Mouse (Mus musculus) cerebellum, postnatal 25 days (tissue): Measurements from ENCODE around the gene Ip6k1.
A peak's percentile ranks its signal among the peaks of the same experiment; 100 is the strongest.
"Not testable (repeated sequence)": the region's sequence is repeated elsewhere in the genome, so short reads cannot be mapped to it uniquely, and the experiment has no call there.

Experiments
- DNase-seq, 2 experiments: peaks; one replicate each; pipeline ENCODE4 v3.0.0; 2021; ENCODE audit warnings: mixed read lengths in 2 of 2

The Ip6k1 gene

GRCm38 (mm10) chr9:107983421-107983890, 18.8 kb upstream of the Ip6k1 start:
- DNase-seq = peak in 1 of 2 experiments; percentile 21

GRCm38 (mm10) chr9:107984052-107984753, 18.1 kb upstream of the Ip6k1 start:
- no peak for DNase-seq

DNA sequence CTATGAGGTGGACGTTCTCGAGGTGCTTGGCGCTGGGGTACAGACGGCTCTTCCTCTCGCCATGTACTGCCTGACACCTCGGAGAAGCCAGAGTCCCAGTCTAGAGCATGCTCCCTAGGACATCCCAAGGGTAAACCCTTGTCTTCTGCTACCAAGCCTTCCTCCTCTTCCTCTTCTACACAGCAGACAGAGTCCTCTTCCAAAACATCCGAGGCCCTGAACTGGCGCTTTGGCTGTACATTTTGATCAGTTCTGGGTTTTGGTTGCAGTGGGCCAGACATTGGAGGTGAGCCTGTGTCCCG, 17.6 kb upstream of the Ip6k1 start:
- DNase-seq = no peak

DNA sequence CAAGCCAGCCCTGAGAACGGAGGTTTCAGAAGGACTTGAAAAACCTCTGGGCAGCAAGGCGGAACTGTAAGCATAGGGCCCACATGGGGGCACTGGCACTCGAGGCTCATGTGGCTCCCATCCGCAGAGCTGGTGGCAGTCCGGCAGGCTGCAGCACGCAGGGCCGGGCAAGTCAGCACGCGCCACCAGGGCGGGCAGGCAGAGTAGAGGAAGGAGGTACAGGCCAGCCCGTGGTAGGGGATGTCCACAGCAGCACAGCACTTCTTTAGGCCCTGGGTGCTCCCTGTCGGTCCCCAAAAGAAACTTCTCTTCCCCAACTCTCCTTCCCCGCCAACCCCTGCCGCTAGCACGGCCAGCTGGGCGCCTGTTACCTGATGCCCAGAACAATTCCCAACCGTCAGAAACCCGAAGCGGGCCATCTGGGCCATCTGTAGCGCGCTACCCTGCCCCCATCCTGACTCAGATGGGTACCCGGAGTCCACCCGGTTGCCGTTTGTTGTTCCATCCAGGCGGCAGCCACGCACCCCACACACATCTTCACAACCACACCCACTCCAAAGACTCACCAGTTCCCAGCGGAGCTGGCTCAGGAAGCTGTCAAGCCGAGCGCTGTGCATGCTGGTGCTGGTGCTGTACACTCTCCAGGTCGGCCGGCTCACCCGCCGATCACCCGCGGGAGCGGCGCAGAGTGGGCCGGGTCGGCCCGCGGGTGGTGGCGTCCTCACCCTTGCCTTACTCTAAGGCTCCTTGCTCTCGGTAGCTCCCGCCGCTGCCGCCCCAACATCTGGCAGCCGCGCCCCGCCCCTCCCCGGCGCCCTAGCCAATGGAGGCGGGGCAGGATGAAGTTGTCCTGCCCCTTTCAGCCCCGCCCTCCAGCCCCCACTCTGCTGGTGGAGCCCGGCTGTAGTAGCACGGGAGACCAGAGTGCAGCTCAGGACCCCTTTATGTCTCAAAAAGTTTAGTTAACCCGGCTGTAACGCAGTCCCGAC, 16.9 kb upstream of the Ip6k1 start, which contains the start of gene Inka1:
Inka1 (minus strand) TSS at position 749 of the 989 bp plus-strand sequence.
- peak; percentile 68 to 77 for DNase-seq

GRCm38 (mm10) chr9:107986376-107986775, 15.9 kb upstream of the Ip6k1 start:
- peak; percentile 81 to 88 for DNase-seq

DNA sequence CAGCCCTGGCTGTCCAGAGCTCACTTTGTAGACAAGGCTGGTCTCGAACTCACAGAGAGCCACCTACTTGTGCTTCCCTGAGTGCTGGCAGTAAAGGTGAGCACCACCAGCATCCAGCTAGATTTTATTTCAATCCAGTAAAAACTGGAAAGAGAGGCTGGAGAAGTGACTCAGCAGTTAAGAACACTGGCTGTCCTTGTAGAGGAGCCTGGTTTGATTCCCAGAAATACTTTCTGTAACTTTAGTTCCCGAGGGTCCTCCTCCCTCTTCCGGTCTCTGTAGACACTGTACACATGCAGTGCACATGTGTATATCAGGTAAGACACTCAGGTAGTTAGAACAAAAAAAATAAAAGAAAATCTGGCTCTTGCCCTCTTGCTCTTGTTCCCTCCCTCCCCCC, 14.4 kb upstream of the Ip6k1 start:
- DNase-seq = no peak

DNA sequence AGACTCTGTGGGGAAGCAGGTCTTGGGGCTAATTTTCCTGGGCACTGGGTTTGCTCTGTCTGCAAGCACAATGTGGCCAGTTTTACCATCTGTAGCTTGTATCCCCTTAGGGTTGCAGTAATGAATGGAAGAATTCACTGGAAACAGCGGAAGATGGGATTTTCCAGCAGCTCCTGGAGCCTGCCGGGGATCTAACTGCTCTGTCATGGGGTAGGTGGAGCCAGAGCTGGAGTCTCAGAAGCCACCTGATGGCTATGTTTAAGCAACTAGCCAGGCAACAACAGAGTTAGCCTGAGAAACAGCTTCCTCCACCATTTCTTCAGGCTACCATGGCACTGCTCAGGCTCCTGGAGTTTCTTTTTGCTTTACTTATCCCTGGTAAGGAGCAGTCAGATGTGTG, 10.1 kb upstream of the Ip6k1 start, which contains the start of gene Cdhr4:
Cdhr4 (plus strand) TSS at position 301 of the 400 bp plus-strand sequence.
- no peak for DNase-seq

DNA sequence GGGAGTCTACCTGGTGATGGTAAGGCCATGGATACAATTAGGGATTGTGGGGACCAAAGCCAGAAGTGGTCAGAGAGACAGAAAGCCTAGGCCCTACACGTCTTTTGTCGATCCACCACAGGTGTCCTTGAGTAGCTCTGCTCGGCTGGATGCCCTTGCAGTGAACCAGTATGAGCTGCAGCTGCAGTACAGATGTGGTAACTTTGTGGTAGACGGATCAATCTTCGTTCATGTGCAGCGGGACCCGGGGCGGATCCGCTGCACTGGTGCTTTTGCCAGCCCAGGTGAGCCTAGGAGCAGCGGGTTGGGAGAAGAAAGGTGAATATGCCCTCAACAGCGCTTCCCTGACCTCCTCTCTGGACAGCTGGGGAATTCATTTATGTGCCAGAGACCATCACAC, 9.3 kb upstream of the Ip6k1 start:
- DNase-seq = no peak

DNA sequence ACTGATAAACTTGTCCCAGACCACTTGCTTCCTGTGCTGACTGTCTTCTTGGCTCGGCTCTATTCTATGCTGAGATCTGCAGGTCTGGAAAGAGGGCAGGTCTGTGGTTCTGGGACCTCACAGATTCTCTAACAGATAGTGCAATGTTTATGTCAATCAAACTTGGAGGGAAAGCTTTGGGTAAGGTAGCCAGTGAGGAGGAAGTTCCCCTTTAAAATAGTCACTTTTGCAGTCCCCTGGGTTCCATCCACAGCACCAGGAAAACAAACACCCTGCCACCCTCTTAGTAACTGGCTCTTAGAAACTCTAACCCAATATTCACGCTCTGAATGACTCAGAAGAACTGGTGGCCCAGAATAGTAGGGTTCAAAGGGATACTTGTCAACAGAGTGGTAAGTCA, 7.8 kb upstream of the Ip6k1 start:
- DNase-seq = no peak

DNA sequence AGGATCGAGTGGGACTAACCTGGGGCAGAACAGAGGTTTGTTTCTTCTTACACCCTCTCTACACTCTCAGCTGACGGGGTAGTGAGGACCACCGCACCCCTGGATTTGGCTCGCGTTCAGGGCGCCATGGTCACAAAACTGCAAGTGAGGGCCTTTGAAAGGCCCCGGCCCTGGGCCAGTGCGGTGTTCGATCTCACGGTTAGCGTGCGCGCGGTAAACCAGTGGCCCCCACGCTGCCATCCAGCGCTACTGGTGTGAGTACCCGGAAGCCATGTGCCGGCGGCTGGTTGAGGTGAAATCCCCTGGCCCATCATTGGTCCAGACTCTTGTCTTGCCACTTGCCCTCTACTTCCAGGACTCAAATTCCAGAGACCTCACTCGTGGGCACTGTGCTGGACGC, 6.8 kb upstream of the Ip6k1 start:
- no peak for DNase-seq

- no peak for DNase-seq
Observed at GRCm38 (mm10) chr9:107996049-107996448, 6.3 kb upstream of the Ip6k1 start, which contains the start of gene Gm20662. TSS of gene Gm20662 (plus strand) at chr9:107996349.

DNA sequence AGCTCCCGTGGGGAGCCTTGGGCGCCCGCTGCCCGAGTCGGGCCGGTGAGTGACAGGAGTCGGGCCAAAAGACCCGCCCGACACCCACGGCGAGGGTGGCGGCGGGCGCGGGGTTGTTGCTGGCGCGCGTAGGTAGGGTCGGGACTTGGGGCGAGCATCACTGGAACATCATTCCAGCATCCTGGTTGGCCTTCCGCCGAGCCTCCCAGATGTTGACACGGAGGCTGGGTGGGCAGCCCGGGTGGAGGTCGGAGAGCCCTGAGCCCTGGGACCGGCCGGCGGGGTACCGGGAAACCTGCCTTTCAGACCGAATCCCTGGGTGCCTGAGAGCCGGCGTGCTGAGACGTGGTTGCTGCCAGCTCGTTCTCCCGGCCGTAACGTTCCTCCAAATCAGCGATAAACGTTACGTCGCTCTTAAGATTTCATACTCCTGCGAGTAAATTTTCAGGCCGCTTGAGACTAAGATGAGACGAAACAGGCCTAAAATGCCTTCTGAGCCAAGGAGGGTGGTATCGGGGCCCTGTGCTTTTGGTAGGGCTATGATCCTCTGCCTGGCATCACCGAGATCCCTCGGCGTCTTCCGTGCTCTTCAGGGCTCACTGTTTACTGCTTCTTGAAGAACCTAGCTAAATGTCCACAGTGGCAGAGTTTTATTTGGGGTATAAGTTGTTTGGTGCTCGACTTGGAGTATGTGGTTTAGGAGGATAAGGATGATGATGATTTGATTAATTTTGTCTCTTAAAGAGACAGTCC, 653 bp downstream of the Ip6k1 start:
- DNase-seq = no peak

- DNase-seq = peak; percentile 39 to 46
Observed at GRCm38 (mm10) chr9:108003531-108003890, 1.2 kb downstream of the Ip6k1 start.

- DNase-seq = no peak
Observed at GRCm38 (mm10) chr9:108008041-108008440, 5.7 kb downstream of the Ip6k1 start.

DNA sequence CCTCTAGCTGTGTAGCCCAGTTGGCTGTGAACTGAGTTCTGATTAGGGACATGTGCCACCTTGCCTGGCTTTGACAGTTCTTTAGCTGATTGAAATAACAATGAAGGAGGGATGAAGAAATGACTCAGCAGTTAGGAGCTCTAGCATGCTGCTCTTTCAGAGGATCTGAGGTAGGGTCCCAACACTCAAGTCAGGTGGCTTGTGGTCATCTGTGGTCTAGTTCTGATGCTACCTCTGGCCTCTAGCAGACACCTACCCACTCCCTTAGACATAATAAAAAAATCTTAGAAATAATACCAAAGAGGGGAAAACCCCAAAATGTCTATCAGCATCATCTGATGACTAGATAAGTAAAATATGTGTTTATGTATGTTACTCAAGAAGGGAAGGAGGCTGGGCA, 8.1 kb downstream of the Ip6k1 start:
- DNase-seq = no peak

GRCm38 (mm10) chr9:108013577-108013976, 11.3 kb downstream of the Ip6k1 start:
- DNase-seq = not testable (repeated sequence)

DNA sequence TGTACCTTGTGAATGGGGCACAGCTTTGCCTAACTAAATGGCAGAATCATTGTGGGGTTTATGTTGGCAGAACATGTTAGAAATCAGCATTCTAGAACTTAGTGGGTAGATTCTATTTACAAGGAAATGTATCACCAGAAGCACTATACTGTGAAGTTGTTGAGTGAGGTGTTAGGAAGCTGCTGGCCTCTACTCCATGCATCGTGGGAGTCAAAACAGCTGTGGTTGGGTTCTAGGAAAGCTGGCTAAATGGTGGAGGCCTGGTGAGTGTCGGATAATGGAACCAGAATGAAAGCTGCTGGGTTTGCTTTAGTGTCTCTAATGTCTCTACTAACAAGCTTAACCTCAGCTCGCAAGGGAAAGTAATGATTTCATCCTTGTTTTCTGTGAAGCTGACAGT, 14.8 kb downstream of the Ip6k1 start:
- no peak for DNase-seq

DNA sequence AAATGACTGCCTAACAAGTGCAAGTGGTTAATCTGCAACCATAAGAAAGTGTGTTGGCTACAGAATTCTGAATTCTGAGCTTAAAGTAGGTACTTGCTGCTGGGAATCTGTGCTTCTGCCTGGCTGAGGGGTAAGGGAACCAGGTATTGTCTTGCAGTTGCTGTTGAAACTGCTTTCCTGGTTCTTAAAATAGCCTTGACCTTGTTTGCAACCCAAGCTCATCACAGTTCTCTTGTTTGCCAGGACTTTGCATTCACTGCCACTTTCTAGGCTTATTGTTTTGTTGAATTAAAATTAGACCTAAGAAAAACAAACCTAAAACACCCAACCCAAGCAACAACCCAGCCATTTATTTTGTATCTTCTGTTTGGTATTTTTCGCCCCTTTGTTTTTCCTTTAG, 18.4 kb downstream of the Ip6k1 start:
- no peak for DNase-seq

GRCm38 (mm10) chr9:108023216-108023615, 20.9 kb downstream of the Ip6k1 start:
- peak in 1 of 2 experiments; percentile 57 for DNase-seq

- DNase-seq = no peak
Observed at GRCm38 (mm10) chr9:108026584-108026983, 24.3 kb downstream of the Ip6k1 start.

GRCm38 (mm10) chr9:108027867-108028266, 25.6 kb downstream of the Ip6k1 start:
- DNase-seq = no peak

DNA sequence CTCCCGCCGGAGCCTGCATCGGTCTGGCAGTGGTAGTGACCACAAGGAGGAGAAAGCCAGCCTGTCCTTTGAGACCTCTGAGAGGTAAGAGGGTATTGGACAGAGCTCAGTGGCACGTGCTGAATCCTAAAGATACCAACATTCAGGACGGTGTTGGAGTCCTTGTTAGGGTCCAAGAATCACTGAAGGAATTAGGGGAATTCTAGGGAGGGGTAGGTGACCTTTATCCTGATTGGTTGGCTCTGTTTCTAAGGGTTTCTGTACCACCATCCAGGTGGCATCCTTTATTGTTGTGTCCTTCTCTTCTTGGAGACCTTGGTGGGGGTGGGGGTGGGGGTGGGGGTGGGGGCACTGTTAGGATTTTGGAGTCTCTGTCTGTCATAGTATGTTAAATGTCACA, 29.8 kb downstream of the Ip6k1 start:
- DNase-seq = no peak
